ENCODE assay signal across 26 mouse cellular contexts in genomic region chr9:114985741-114986140, GRCm38 (mm10). TPM values are rescaled to one million over a fixed set of nuclear protein-coding genes. Genes with fewer than 3 reads are reported as not detected.
DNase-seq lines count a peak whose midpoint lies in the region; ATAC-seq and TF ChIP-seq lines count a peak whose summit lies in the region.
"Had no signal": no experiment of that assay in that cellular context is flagged by ENCODE, and none has a peak within 500 bp of the region (broad histone marks: within the 10 kb centered on the region; RNA-seq: fewer than 3 reads in every experiment).

No protein-coding gene starts in this region.

- H3K4me3 ChIP-seq in ES-E14 (ENCODE audit: insufficient read depth in 1 of 2, low read depth in 1 of 2, low read length in 2 of 2, poor library complexity in 1 of 2, severe bottlenecking in 1 of 2): no peak overlapping the region
- no peak overlapping the region for H3K4me3 ChIP-seq in forebrain, embryonic 11.5 days (ENCODE audit: low read depth, low read length)
- H3K4me3 ChIP-seq: embryonic facial prominence, embryonic 10.5 days; embryonic facial prominence, embryonic 13.5 days; erythroblast, embryonic 14.5 days; forebrain, embryonic 13.5 days; heart, adult 2 months; hindbrain, embryonic 12.5 days; hindbrain, embryonic 15.5 days had no signal

- no peak overlapping the region for H3K9ac ChIP-seq in ES-E14 (ENCODE audit: insufficient read depth, low read depth, low read length, poor library complexity, severe bottlenecking)
- H3K9ac ChIP-seq in forebrain, embryonic 11.5 days (ENCODE audit: low read length): no peak overlapping the region
- H3K9ac ChIP-seq: embryonic facial prominence, embryonic 13.5 days; forebrain, embryonic 13.5 days; hindbrain, embryonic 12.5 days; hindbrain, embryonic 15.5 days had no signal

- no peak overlapping the region for H3K27ac ChIP-seq in ES-E14 (ENCODE audit: insufficient read depth, low read depth, low read length, poor library complexity, severe bottlenecking)
- no peak overlapping the region for H3K27ac ChIP-seq in forebrain, embryonic 11.5 days (ENCODE audit: low read depth, low read length)
- H3K27ac ChIP-seq: embryonic facial prominence, embryonic 10.5 days; embryonic facial prominence, embryonic 13.5 days; forebrain, embryonic 13.5 days; heart, adult 2 months; hindbrain, embryonic 12.5 days; hindbrain, embryonic 15.5 days had no signal

- peak; percentile 60 for DNase-seq in testis, postnatal 14 days (ENCODE audit: low spot score)
- no peak for DNase-seq in testis, postnatal 10 days (ENCODE audit: low spot score)
- DNase-seq in ES-E14 (ENCODE audit: low read depth, low spot score) (no peak), ZHBTc4 (ENCODE audit: low read depth, low spot score) (peak; percentile 88)
- no peak for DNase-seq in forebrain, embryonic 11.5 days (ENCODE audit: low spot score)
- DNase-seq in spleen, postnatal 4 days (ENCODE audit: low spot score in 2 of 2): no peak
- DNase-seq: adrenal gland, adult 2 months; adrenal gland, postnatal 14 days; cerebellum, adult 11-12 months; cerebellum, adult 8-10 months; cerebellum, postnatal 10 days; cerebellum, postnatal 36 days; embryo, embryonic 11 days; gastrocnemius, postnatal 10 days; gastrocnemius, postnatal 36 days; heart, adult 2 months had no signal

- in situ Hi-C loops in ES-E14 (cut with MboI; ENCODE audit: low sequenced_read_pairs in 2 of 2, unreplicated experiment in 2 of 2): no loop called here

- peaks cover 0 to 3% of the 10 kb centered on the region in 2 experiments; a peak in 1 of 4 replicates for H3K4me1 ChIP-seq in ES-E14 (ENCODE audit: control insufficient read depth in 2 of 2, insufficient read depth in 2 of 2, low read length in 2 of 2, poor library complexity in 1 of 2)
- no peaks in the 10 kb centered on the region for H3K4me1 ChIP-seq in forebrain, embryonic 11.5 days (replicated peaks; ENCODE audit: control insufficient read depth, insufficient read depth, low read length)
- H3K4me1 ChIP-seq: forebrain, embryonic 13.5 days had no signal

- ATAC-seq in forebrain, embryonic 11.5 days (replicated peaks; ENCODE audit: low FRiP score): no peak
- ATAC-seq: CD4-positive, CD25-positive, alpha-beta regulatory T cell, adult 4 months; forebrain, embryonic 13.5 days; forebrain, embryonic 16.5 days had no signal

- no peaks in the 10 kb centered on the region for H3K36me3 ChIP-seq in ES-E14 (ENCODE audit: control insufficient read depth, insufficient read depth, low read length, poor library complexity, severe bottlenecking)
- H3K36me3 ChIP-seq in forebrain, embryonic 11.5 days (ENCODE audit: control insufficient read depth, insufficient read depth, low read length): no peaks in the 10 kb centered on the region
- H3K36me3 ChIP-seq: embryonic facial prominence, embryonic 10.5 days; embryonic facial prominence, embryonic 13.5 days; hindbrain, embryonic 12.5 days; hindbrain, embryonic 15.5 days had no signal

- H3K27me3 ChIP-seq in forebrain, embryonic 11.5 days (ENCODE audit: control insufficient read depth, insufficient read depth, low read length): no peaks in the 10 kb centered on the region
- H3K27me3 ChIP-seq: embryonic facial prominence, embryonic 13.5 days; hindbrain, embryonic 12.5 days; hindbrain, embryonic 15.5 days had no signal

- H3K9me3 ChIP-seq in ES-E14 (ENCODE audit: control insufficient read depth, insufficient read depth, low read depth, low read length): no peaks in the 10 kb centered on the region
- H3K9me3 ChIP-seq in forebrain, embryonic 11.5 days (ENCODE audit: control insufficient read depth, low read length): no peaks in the 10 kb centered on the region
- H3K9me3 ChIP-seq: embryonic facial prominence, embryonic 13.5 days; forebrain, embryonic 13.5 days; hindbrain, embryonic 12.5 days; hindbrain, embryonic 15.5 days had no signal

- H3K4me2 ChIP-seq in forebrain, embryonic 11.5 days (ENCODE audit: low read depth, low read length, severe bottlenecking): no peak overlapping the region
- H3K4me2 ChIP-seq: embryonic facial prominence, embryonic 13.5 days; forebrain, embryonic 13.5 days; heart, embryonic 11.5 days; hindbrain, embryonic 12.5 days; hindbrain, embryonic 15.5 days had no signal

- 95% methylated on average over 5 of the region's 5 CpGs for WGBS in forebrain, embryonic 11.5 days

TF ChIP-seq in ES-E14, 5 proteins besides CTCF, POLR2A, EP300 and RAD21:
- TF ChIP-seq ZC3H11A (IDR thresholded peaks at IDR 0.05; ENCODE audit: borderline replicate concordance, low read depth, low read length) (no peak), MAFK (IDR thresholded peaks at IDR 0.05; ENCODE audit: insufficient read depth, low read depth, low read length) (no peak), CHD2 (IDR thresholded peaks at IDR 0.05; ENCODE audit: low read depth, low read length) (peak; percentile 94), HCFC1 (IDR thresholded peaks at IDR 0.05; ENCODE audit: borderline replicate concordance, insufficient read depth, low read length) (no peak)

RNA-seq across cellular contexts. Expression of gene Rps27rt, which starts 3.2 kb away (rescaled TPM):
- total RNA-seq in ES-E14 (2012; rRNA removed): 171 and 181 TPM in 2 replicates
- polyA plus RNA-seq in forebrain, embryonic 11.5 days (2014; fragmentation: Nextera tagmentation; extraction: Ambion mirVana): 318 and 355 TPM in 2 replicates
- polyA plus RNA-seq: erythroblast, embryonic 14.5 days had no signal

RNA-seq across cellular contexts. Expression of gene Osbpl10, which starts 7.4 kb away (rescaled TPM):
- 15.2 and 18.4 TPM in 2 replicates for total RNA-seq in ES-E14 (2012; rRNA removed)
- polyA plus RNA-seq in forebrain, embryonic 11.5 days (2014; fragmentation: Nextera tagmentation; extraction: Ambion mirVana): 1.0 and 1.6 TPM in 2 replicates
- total RNA-seq: MEL had no signal
- polyA plus RNA-seq: CD4-positive, CD25-positive, alpha-beta regulatory T cell, adult 4 months; erythroblast, embryonic 14.5 days had no signal

RNA-seq across cellular contexts. Expression of gene Gpd1l, which starts 52.0 kb away (rescaled TPM):
- 14.2 and 15.2 TPM in 2 replicates for total RNA-seq in ES-E14 (2012; rRNA removed)
- 11.2 and 12.3 TPM in 2 replicates for polyA plus RNA-seq in forebrain, embryonic 11.5 days (2014; fragmentation: Nextera tagmentation; extraction: Ambion mirVana)
- total RNA-seq: MEL had no signal

Comparison
In these comparisons a context has a peak if more than half of its experiments do, and no peak if none do; other contexts are left out.
1. DNase-seq: peak in testis, postnatal 14 days (single experiment) and ZHBTc4 (single experiment); none in testis, postnatal 10 days (single experiment), ES-E14 (single experiment), forebrain, embryonic 11.5 days (single experiment) and spleen, postnatal 4 days (0 of 2).